Mouse (Mus musculus) brain, embryonic 14.5 days (tissue): ENCODE results near the gene Tmem60.

Experiments
- CTCF ChIP-seq: fragments of 200-500 bp; IDR thresholded peaks from 2 replicates; pipeline ENCODE4 v1.5.1; 2012; ENCODE audit warnings: inconsistent platforms, mild to moderate bottlenecking, moderate library complexity, borderline replicate concordance; ENCODE audit not compliant: insufficient read depth, insufficient read length; ENCODE audit errors: extremely low read depth
- POLR2A ChIP-seq: fragments of 200-500 bp; IDR thresholded peaks from 2 replicates; pipeline ENCODE4 v1.6.1; 2012; ENCODE audit warnings: mild to moderate bottlenecking, inconsistent platforms, borderline replicate concordance; ENCODE audit not compliant: poor library complexity, insufficient read depth, insufficient read length, severe bottlenecking; ENCODE audit errors: extremely low read depth

DNA sequence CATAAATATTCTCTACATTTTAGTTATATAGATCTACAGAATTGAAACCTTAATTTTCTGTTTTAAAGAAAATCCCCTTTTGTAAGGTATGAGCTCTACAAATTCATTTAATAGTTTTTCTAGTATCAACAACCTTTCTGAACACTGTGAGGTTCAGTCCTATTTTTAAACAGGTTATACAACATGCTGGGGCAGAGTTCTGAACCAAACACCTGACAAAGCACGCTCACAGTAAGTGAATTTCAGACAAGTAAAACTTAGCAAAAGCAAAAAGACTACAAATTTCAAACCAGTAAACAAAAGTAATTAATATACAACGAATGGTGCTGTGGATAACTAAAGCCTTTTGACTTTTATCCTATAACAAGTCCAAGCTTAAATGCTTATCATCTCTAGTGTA is 23.6 kb upstream of the Tmem60 start:
- TF ChIP-seq CTCF (no peak), POLR2A (no peak)
